Mouse (Mus musculus) stomach, postnatal 0 days (tissue): ENCODE measurements around the gene Slit1. TPM values are rescaled to one million over a fixed set of nuclear protein-coding genes. Genes with fewer than 3 reads are reported as not detected.

Source experiments
- ATAC-seq: fragments of 200-750 bp; cut with Nextera tagmentation; 2 replicates; pipeline ENCODE4 v1.8.0; 2017; ENCODE audit not compliant: low FRiP score, low TSS enrichment
- DNase-seq: peaks from one replicate; pipeline ENCODE4 v3.0.0-alpha.2; 2016; ENCODE audit warnings: low spot score
- H3K27ac ChIP-seq: fragments of 300-500 bp; sonication (generic); replicated peaks from 2 replicates; pipeline ENCODE4 v1.5.1; 2014; ENCODE audit warnings: mild to moderate bottlenecking, control low read depth
- H3K27me3 ChIP-seq: fragments of 300-500 bp; sonication (generic); 2 replicates; pipeline ENCODE4 v1.6.1; 2014; ENCODE audit warnings: low read length; ENCODE audit not compliant: control insufficient read depth, insufficient read depth
- H3K36me3 ChIP-seq: fragments of 300-500 bp; sonication (generic); 2 replicates; pipeline ENCODE4 v1.6.1; 2014; ENCODE audit warnings: low read length, mixed read lengths; ENCODE audit not compliant: control insufficient read depth, insufficient read depth
- H3K4me1 ChIP-seq: fragments of 300-500 bp; sonication (generic); replicated peaks from 2 replicates; pipeline ENCODE4 v1.6.1; 2014; ENCODE audit warnings: antibody characterized with exemption; ENCODE audit not compliant: control insufficient read depth, insufficient read depth
- H3K4me2 ChIP-seq: fragments of 300-500 bp; sonication (generic); replicated peaks from 2 replicates; pipeline ENCODE4 v1.6.1; 2014; ENCODE audit warnings: low read depth, mild to moderate bottlenecking, control low read depth, moderate library complexity
- H3K4me3 ChIP-seq: fragments of 300-500 bp; sonication (generic); 2 replicates; pipeline ENCODE4 v1.5.1; 2014; ENCODE audit warnings: low read depth, low read length, control low read depth
- H3K9ac ChIP-seq: fragments of 300-500 bp; sonication (generic); 2 replicates; pipeline ENCODE4 v1.6.1; 2014; ENCODE audit warnings: mild to moderate bottlenecking, low read length, control low read depth, mixed read lengths
- H3K9me3 ChIP-seq: fragments of 300-500 bp; sonication (generic); 2 replicates; pipeline ENCODE4 v1.6.1; 2016; ENCODE audit warnings: low read length; ENCODE audit not compliant: control insufficient read depth
- CTCF ChIP-seq: IDR thresholded peaks from 2 replicates; pipeline ENCODE4 v1.5.1; 2016; ENCODE audit warnings: antibody characterized with exemption, low read depth, mild to moderate bottlenecking, moderate library complexity
- EP300 ChIP-seq: optimal IDR thresholded peaks from 2 replicates; pipeline ENCODE3; 2016; ENCODE audit warnings: antibody characterized with exemption
- WGBS: fragments of 180-500 bp; shearing (Covaris S2); extraction: QIAGEN DNeasy Blood & Tissue Kit; methylation state at CpG from one replicate; pipeline ENCODE4 v1.1.7; 2014; 5-methylcytosine and 5-hydroxymethylcytosine counted together
- polyA plus RNA-seq: library from polyadenylated mRNA; unstranded; fragments of >200 nt; fragmentation: Nextera tagmentation; extraction: Ambion mirVana; gene quantifications from 2 replicates; pipeline ENCODE4 v1.2.1, GENCODE M21; 2015

Slit1 gene
- polyA plus RNA-seq, 1 experiment from 2014 or later, result 0.28 TPM

- H3K4me2 ChIP-seq, result no peak overlapping the region
- WGBS, result 65% methylated on average over 13 of the region's 13 CpGs
- no peaks in the 10 kb centered on the region for H3K27me3 ChIP-seq
- H3K27ac ChIP-seq, result no peak overlapping the region
- no peaks in the 10 kb centered on the region for H3K9me3 ChIP-seq
- H3K4me1 ChIP-seq, result no peaks in the 10 kb centered on the region
- no peak for TF ChIP-seq EP300
- TF ChIP-seq CTCF, result no peak
- H3K9ac ChIP-seq, result no peak overlapping the region
- DNase-seq, result no peak
- H3K4me3 ChIP-seq, result no peak overlapping the region
- ATAC-seq, result no peak
- no peaks in the 10 kb centered on the region for H3K36me3 ChIP-seq
These were observed 82.0 kb downstream of the Slit1 start for GRCm38 (mm10) chr19:41661466-41661865.

GRCm38 (mm10) chr19:41660999-41661374 is 82.5 kb downstream of the Slit1 start:
- H3K4me2 ChIP-seq, result no peak overlapping the region
- ATAC-seq, result no peak
- DNase-seq, result peak; percentile 73
- no peak for TF ChIP-seq CTCF
- no peak for TF ChIP-seq EP300
- 15% methylated on average over 4 of the region's 4 CpGs for WGBS
- H3K4me1 ChIP-seq, result no peaks in the 10 kb centered on the region
- H3K9ac ChIP-seq, result no peak overlapping the region
- no peak overlapping the region for H3K27ac ChIP-seq
- no peaks in the 10 kb centered on the region for H3K27me3 ChIP-seq
- no peak overlapping the region for H3K4me3 ChIP-seq
- no peaks in the 10 kb centered on the region for H3K36me3 ChIP-seq
- H3K9me3 ChIP-seq, result no peaks in the 10 kb centered on the region

- Histone ChIP-seq H3K27ac (no peak overlapping the region), H3K36me3 (no peaks in the 10 kb centered on the region), H3K9ac (no peak overlapping the region), H3K27me3 (no peaks in the 10 kb centered on the region), H3K4me1 (no peaks in the 10 kb centered on the region), H3K4me3 (no peak overlapping the region), H3K9me3 (no peaks in the 10 kb centered on the region), H3K4me2 (no peak overlapping the region)
- ATAC-seq (no peak), DNase-seq (no peak)
- no peak for TF ChIP-seq CTCF
- WGBS, result 64% methylated on average over 17 of the region's 17 CpGs
These were observed 83.0 kb downstream of the Slit1 start for GRCm38 (mm10) chr19:41660294-41660998.

GRCm38 (mm10) chr19:41657446-41657845 is 86.0 kb downstream of the Slit1 start:
- Histone ChIP-seq H3K27ac (no peak overlapping the region), H3K9me3 (no peaks in the 10 kb centered on the region), H3K9ac (no peak overlapping the region), H3K4me3 (no peak overlapping the region), H3K27me3 (no peaks in the 10 kb centered on the region), H3K4me2 (no peak overlapping the region), H3K36me3 (no peaks in the 10 kb centered on the region), H3K4me1 (no peaks in the 10 kb centered on the region)
- DNase-seq (no peak), ATAC-seq (no peak)
- WGBS, result 31% methylated on average over 9 of the region's 9 CpGs
- TF ChIP-seq EP300 (no peak), CTCF (no peak)

- Histone ChIP-seq H3K27ac (no peak overlapping the region), H3K9ac (no peak overlapping the region), H3K27me3 (no peaks in the 10 kb centered on the region), H3K36me3 (no peaks in the 10 kb centered on the region), H3K4me2 (no peak overlapping the region), H3K4me1 (no peaks in the 10 kb centered on the region), H3K4me3 (no peak overlapping the region), H3K9me3 (no peaks in the 10 kb centered on the region)
- WGBS, result 73% methylated on average over 14 of the region's 14 CpGs
- DNase-seq (no peak), ATAC-seq (no peak)
- TF ChIP-seq CTCF (no peak), EP300 (no peak)
These were observed 86.8 kb downstream of the Slit1 start for GRCm38 (mm10) chr19:41656671-41657070.

- no peak overlapping the region for H3K4me3 ChIP-seq
- H3K27ac ChIP-seq, result no peak overlapping the region
- ATAC-seq (peak; percentile 48; the same call in 1 of the 2 replicates), DNase-seq (peak; percentile 70)
- TF ChIP-seq CTCF, result peak; percentile 91
- TF ChIP-seq EP300, result no peak
- no peaks in the 10 kb centered on the region for H3K27me3 ChIP-seq
- no peaks in the 10 kb centered on the region for H3K9me3 ChIP-seq
- no peak overlapping the region for H3K4me2 ChIP-seq
- no peaks in the 10 kb centered on the region for H3K4me1 ChIP-seq
- H3K9ac ChIP-seq, result no peak overlapping the region
- no peaks in the 10 kb centered on the region for H3K36me3 ChIP-seq
- 8% methylated on average over 9 of the region's 9 CpGs for WGBS
These were observed 87.5 kb downstream of the Slit1 start for GRCm38 (mm10) chr19:41655970-41656369.
